Mouse (Mus musculus) ZHBTc4 (cell line): Measurements from ENCODE around the gene Rccd1.
A peak's percentile ranks its signal among the peaks of the same experiment; 100 is the strongest.
"Not testable (repeated sequence)": the region's sequence is repeated elsewhere in the genome, so short reads cannot be mapped to it uniquely, and the experiment has no call there.

Experiments
- DNase-seq: peaks from one replicate; pipeline ENCODE4 v3.0.0-alpha.2; 2011; ENCODE audit warnings: low read depth, low spot score

The Rccd1 gene

DNA sequence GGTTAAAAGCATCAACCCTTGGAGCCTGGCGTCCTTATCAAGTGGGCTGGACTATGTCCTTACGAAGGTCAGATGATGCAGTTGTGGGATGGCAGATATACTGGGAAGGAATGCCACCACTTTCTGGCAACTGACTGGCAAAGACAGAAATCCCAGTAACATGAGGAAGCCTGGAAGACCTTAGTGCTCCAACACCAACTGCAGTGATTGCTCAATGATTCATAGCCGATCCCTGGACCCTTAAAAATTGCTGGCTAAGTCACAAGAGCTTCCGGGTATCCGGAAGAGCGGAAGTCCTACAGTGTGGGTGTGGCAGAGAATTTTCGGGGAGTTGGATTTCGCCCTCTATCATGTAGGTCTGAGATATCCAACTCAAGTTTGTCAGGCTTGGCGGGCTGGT lies 21.9 kb upstream of the Rccd1 start:
- DNase-seq: no peak

DNA sequence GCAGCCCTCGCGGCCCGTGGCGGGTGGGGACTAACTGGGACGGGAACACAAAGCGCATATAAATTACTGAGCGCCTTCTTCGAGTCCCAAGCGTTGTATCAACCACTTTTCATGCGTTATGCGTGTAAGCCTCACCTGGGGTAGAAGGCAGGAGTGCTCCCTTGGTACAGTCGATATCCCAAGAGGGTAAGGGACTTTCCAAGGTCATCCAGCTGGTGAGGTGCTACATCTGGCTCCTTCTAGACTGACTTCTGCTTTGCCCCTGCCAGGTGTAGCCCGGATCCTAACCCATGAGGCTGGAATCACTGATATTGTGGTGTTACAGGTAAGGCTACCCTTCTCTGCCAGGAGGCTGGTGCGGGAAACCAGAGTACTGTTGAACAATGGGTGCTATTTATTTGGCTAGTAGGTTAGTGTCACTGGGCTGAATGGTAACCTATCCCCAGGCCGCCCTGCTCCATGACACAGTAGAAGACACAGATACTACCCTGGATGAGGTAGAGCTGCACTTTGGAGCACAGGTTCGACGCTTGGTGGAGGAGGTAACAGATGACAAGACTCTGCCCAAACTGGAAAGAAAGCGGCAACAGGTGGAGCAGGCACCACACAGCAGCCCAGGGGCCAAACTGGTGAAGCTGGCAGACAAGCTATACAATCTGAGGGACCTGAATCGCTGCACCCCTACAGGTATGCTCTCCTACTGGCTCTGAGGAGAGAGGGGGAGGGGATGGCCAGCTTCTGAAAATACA lies 19.2 kb upstream of the Rccd1 start:
- no peak for DNase-seq

DNA sequence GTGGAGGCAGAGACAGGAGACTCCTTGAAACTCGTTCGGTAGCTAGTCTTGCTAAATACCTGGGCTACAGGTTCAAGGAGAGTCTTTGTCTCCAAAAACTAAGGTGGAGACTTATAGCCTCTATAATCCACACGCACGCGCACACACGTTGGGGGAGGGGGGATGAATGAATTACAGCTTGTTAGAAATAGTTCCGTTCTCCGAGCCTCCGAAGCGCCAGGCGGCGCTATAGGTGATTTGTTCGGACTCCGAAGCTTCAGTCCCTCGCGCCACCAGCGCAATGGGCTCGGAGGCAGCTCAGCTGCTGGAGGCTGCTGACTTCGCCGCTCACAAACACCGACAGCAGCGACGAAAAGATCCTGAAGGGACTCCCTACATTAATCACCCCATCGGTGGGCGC lies 18.6 kb upstream of the Rccd1 start, which contains the start of gene Hddc3:
Gene Hddc3 (plus strand): TSS at position 247 of the 400 bp plus-strand sequence.
- DNase-seq: peak; percentile 98

DNA sequence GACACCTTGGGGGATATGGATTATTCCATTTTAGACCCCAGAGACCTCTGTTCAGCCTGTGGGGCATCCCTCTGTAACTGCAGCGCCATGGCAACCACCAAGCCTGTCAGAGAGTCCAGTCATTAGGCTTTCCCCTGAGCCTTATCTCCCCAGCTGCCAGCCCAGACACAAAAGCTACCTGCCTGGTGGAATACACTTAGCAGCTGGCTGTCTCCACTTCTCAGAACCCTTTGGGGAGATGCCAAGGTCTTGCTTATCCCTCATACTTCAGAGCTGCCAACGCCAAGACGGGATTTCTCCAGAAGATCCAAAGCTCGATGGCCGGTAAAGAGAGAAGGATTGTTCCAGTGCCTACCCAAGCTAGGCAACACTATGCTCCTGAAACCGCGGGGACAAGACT lies 17.5 kb upstream of the Rccd1 start:
- DNase-seq: no peak

- peak; percentile 87 for DNase-seq
These were observed 16.5 kb upstream of the Rccd1 start, which contains the start of gene Unc45a for GRCm38 (mm10) chr7:80340793-80341192. Gene Unc45a (minus strand): TSS chr7:80341005.

- DNase-seq: peak; percentile 99
These were observed 15.8 kb upstream of the Rccd1 start for GRCm38 (mm10) chr7:80339793-80340628.

GRCm38 (mm10) chr7:80339371-80339770 lies 15.1 kb upstream of the Rccd1 start:
- no peak for DNase-seq

- no peak for DNase-seq
These were observed 12.7 kb upstream of the Rccd1 start for GRCm38 (mm10) chr7:80336932-80337331.

DNA sequence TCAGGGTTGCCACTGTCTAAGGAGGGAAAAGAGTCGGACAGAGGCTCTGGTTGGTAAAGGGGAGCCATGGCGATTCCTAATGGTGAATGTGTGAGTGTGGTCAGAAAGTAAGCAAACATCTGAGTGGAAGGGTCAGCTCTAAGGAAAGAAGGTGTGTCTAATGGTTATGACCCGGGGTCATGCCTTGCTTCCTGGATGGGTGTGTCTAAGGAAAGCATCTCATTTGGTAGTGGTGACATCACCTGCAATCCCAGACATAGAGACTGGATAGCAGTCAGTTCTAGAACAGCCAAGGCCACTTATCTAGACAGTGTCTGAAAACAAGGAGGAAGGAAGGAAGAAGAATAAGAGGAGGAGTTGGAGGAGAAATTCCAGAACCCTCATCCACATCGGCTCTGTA lies 10.6 kb upstream of the Rccd1 start:
- no peak for DNase-seq

DNA sequence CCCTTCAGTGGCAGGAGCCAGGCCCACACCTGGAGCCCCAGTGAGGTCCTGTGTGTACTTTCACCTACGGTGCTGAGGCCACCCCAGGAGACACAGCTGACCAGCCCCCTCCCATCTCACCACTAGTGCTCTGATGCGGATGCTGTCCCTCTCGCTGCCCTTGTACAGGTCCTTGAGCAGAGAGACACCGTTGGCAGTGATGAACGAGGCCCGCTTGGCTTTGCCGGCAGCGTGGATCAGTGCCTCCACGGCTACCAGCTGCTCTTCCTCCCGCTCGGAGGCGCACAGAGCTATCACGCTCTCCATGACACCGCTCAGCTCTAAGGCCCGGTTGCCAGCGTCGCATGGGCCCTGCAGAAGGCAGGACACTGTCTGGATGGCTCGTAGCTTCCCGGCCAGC lies 7.2 kb upstream of the Rccd1 start:
- no peak for DNase-seq

- no peak for DNase-seq
These were observed 6.0 kb upstream of the Rccd1 start for GRCm38 (mm10) chr7:80330278-80330677.

- peak; percentile 22 for DNase-seq
These were observed 1.8 kb upstream of the Rccd1 start for GRCm38 (mm10) chr7:80326076-80326475.

DNA sequence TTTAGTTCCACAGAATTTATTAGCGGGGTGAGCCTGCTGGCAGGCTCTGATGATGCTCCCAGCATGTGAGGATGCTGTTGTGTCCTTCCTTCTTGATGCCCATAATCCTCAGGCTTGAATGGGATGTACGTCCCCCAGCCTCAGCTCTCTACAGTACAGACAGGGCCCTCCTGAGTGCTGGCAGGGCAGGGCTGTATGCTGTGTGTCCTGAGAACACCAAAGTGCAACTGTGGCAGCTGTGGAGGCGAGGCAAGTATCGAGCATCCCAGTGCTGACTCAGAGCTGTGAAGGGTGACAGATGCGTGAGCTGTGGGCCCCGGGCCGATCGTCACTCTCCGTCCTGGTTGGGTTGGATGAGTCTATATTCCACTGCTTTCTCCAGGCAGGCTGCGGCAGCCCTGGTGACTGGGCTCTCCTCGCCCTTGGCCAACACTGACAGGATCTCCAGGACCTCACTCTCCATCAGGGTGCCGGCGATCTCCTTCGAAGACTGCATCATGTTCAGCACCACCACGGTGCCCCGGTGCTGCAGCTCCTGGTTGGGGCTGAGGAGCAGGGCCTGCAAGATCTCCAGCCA lies 1.1 kb upstream of the Rccd1 start:
- peak; percentile 26 for DNase-seq

- DNase-seq: not testable (repeated sequence)
These were observed 514 bp upstream of the Rccd1 start for GRCm38 (mm10) chr7:80324816-80325119.

DNA sequence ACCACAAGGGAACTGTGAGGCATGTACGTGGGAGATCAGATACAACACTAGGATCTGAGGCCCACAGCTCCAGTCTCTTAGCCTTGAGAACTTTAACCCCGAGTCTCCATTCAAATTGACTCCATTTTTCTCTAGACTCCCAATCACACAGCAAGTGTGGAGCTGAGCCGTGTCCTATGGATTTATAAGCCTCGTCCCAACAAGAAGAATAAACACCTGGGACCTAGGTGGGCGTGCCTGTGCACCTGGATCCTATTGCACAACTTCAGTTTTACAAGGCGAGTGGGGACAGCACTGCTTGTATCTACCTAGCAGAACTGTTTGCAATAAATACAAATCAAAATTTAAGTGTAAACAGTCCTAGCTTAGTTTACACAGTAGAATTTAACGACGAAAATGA lies 918 bp downstream of the Rccd1 start:
- no peak for DNase-seq

GRCm38 (mm10) chr7:80319846-80320496 lies 4.3 kb downstream of the Rccd1 start:
- peak; percentile 47 for DNase-seq

- no peak for DNase-seq
These were observed 5.6 kb downstream of the Rccd1 start for GRCm38 (mm10) chr7:80318670-80319069.

GRCm38 (mm10) chr7:80317439-80318115 lies 6.7 kb downstream of the Rccd1 start:
- DNase-seq: no peak

DNA sequence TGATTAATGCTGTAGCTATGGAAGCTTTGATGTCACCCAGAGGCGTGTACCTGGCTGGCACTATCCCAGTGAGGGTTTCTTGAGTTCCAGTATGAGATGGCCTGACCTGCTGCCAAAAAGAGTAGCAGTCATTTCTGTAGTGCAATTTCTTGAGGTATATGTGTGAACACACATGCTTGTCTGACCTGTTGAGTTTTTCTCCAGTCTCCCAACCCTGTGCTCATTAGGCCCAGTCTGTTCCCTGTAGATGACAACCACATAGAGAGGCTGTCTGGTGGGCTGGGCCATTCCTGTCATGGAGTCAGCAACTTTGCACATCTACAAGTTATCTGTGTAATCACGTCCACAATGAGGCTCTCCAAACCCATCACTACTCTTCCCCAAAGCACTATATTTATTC lies 8.5 kb downstream of the Rccd1 start:
- no peak for DNase-seq

DNA sequence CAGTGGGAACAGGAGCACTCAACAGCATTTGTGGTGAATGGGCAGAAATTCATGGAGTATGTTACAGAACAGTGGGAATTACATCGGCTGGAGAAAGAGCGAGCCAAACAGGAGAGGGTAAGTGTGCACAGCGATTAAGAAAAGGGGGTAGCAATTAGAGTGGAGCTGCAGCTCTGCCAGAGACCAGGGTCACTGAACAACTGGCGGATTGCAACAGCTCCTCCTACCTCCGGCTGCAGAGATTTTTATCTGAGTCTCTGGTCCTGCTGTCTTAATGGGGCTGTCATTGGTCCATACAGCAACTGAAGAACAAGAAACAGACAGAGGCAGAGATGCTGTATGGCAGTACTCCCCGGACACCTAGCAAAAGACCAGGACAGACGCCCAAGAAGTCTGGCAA lies 13.5 kb downstream of the Rccd1 start:
- no peak for DNase-seq

- peak; percentile 52 for DNase-seq
These were observed 16.5 kb downstream of the Rccd1 start for GRCm38 (mm10) chr7:80307766-80308165.

DNA sequence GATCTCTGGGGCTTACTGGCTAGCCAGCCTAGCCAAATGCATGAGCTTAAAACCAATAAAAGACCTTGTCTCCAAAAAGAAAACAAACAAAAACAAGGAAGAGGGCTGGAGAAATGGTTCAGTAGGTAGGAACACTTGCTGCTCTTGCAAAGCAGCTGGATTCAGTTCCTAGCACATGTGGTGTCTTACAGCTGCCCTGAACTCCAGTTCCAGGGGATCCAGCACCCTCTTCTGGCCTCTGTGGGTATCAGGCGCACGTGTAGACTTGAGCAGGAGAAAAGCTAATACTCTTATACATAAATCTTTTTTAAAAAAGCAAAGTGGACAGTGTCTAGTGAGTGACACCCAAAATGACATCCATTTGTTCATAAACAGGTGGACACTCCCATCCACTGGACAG lies 22.7 kb downstream of the Rccd1 start:
- DNase-seq: peak; percentile 53
